Mouse (Mus musculus): ENCODE measurements around the gene Ctf1.

DNA sequence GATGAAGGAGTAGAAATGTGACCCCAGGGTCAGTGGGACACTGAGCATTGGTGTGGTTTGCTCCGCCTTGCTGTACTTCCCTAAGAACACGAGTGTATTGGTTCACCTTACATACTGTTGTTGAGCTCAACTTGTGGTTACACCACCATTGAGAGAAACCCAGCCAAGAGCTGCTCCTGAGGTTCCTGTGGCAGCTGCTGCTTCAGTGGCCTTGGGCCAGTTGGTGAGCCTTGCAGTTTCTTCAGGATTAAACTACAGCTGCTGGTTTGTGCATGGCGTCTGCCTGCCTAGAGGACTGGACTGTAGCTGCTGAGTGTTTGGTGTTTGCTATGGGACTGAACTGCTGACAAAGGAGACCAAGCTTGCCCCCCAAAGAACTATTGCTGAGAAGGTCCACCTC lies 1.1 kb upstream of the Ctf1 start:
- TF ChIP-seq CTCF (IDR thresholded peaks at IDR 0.05; ENCODE audit: borderline replicate concordance, insufficient read depth, low read depth, low read length) (no peak), POLR2A (IDR thresholded peaks at IDR 0.05; ENCODE audit: borderline replicate concordance, insufficient read depth, low read length) (no peak)
